Mouse (Mus musculus) forebrain, postnatal 0 days (tissue): ENCODE results near the gene Mtx1. TPM values are rescaled to one million over a fixed set of nuclear protein-coding genes. Genes with fewer than 3 reads are reported as not detected.

Experiments used
- ATAC-seq: fragments of 200-750 bp; cut with Nextera tagmentation; 2 replicates; pipeline ENCODE4 v1.8.0; 2017; ENCODE audit warnings: mild to moderate bottlenecking, moderate library complexity
- DNase-seq: peaks from one replicate; pipeline ENCODE4 v3.0.0-alpha.2; 2015
- H3K27ac ChIP-seq: fragments of 300-500 bp; sonication (generic); 2 replicates; pipeline ENCODE4 v1.5.1; 2014; ENCODE audit warnings: low read depth, mild to moderate bottlenecking, antibody characterized with exemption, low read length, moderate library complexity, mixed read lengths
- H3K27me3 ChIP-seq: fragments of 300-500 bp; sonication (generic); 2 replicates; pipeline ENCODE4 v1.6.1; 2014; ENCODE audit warnings: mild to moderate bottlenecking, low read length, mixed read lengths; ENCODE audit not compliant: insufficient read depth
- H3K36me3 ChIP-seq: fragments of 300-500 bp; sonication (generic); 2 replicates; pipeline ENCODE4 v1.6.1; 2014; ENCODE audit warnings: mild to moderate bottlenecking, moderate library complexity; ENCODE audit not compliant: insufficient read depth
- H3K4me1 ChIP-seq: fragments of 300-500 bp; sonication (generic); 2 replicates; pipeline ENCODE4 v1.6.1; 2014; ENCODE audit warnings: antibody characterized with exemption; ENCODE audit not compliant: insufficient read depth
- H3K4me2 ChIP-seq: fragments of 300-500 bp; sonication (generic); 2 replicates; pipeline ENCODE4 v1.6.1; 2014; ENCODE audit warnings: low read depth, mild to moderate bottlenecking, moderate library complexity
- H3K4me3 ChIP-seq: fragments of 300-500 bp; sonication (generic); 2 replicates; pipeline ENCODE4 v1.5.1; 2014; ENCODE audit warnings: low read depth, low read length, mixed read lengths
- H3K9ac ChIP-seq: fragments of 300-500 bp; sonication (generic); 2 replicates; pipeline ENCODE4 v1.6.1; 2014; ENCODE audit warnings: mild to moderate bottlenecking
- H3K9me3 ChIP-seq: fragments of 300-500 bp; sonication (generic); 2 replicates; pipeline ENCODE4 v1.6.1; 2016; ENCODE audit warnings: low read length
- CTCF ChIP-seq: sonication (generic); IDR thresholded peaks from 2 replicates; pipeline ENCODE4 v1.5.1; 2016; ENCODE audit warnings: antibody characterized with exemption, control low read depth, low read depth
- WGBS: fragments of 180-500 bp; shearing (Covaris S2); extraction: QIAGEN DNeasy Blood & Tissue Kit; methylation state at CpG from one replicate; pipeline ENCODE4 v1.1.7; 2014; 5-methylcytosine and 5-hydroxymethylcytosine counted together
- polyA plus RNA-seq: library from polyadenylated mRNA; unstranded; fragments of >200 nt; fragmentation: Nextera tagmentation; extraction: Ambion mirVana; gene quantifications from 2 replicates; pipeline ENCODE4 v1.2.1, GENCODE M21; 2015
- total RNA-seq: library from RNA; depleted of rRNA; stranded (reverse); fragments of >200 nt; gene quantifications from 2 replicates; pipeline ENCODE4 v1.2.3, GENCODE M21; 2014

Gene Mtx1
- total and polyA plus RNA-seq, 2 experiments from 2014 or later, result 167 to 199 TPM

- 0% methylated on average over 6 of the region's 6 CpGs for WGBS
- Histone ChIP-seq H3K27ac (peak overlapping the region; percentile 97), H3K4me2 (peak overlapping the region; percentile 84), H3K9me3 (no peaks in the 10 kb centered on the region), H3K27me3 (no peaks in the 10 kb centered on the region), H3K36me3 (peaks cover 11% of the 10 kb centered on the region; the same call in 1 of the 2 replicates), H3K9ac (peak overlapping the region; percentile 86), H3K4me1 (peaks cover 8% of the 10 kb centered on the region), H3K4me3 (peak overlapping the region; percentile 79)
- ATAC-seq (peak; percentile 59), DNase-seq (peak; percentile 95)
- peak; percentile 96 for TF ChIP-seq CTCF
These were observed 11.0 kb downstream of the Mtx1 start for GRCm38 (mm10) chr3:89215853-89216252.

GRCm38 (mm10) chr3:89214681-89215411, 12.0 kb downstream of the Mtx1 start, which contains the start of gene Thbs3:
TSS of gene Thbs3 (plus strand) at chr3:89215180.
- no peak for TF ChIP-seq CTCF
- ATAC-seq (peak; percentile 10; the same call in 1 of the 2 replicates), DNase-seq (peak; percentile 78)
- under 1% methylated on average over 18 of the region's 19 CpGs for WGBS
- no peaks in the 10 kb centered on the region for H3K27me3 ChIP-seq
- H3K9me3 ChIP-seq, result no peaks in the 10 kb centered on the region
- H3K27ac ChIP-seq, result peak within 1 kb of the TSS; percentile 97
- peaks cover 8% of the 10 kb centered on the region for H3K4me1 ChIP-seq
- H3K4me3 ChIP-seq, result peak within 1 kb of the TSS; percentile 79
- peak within 1 kb of the TSS; percentile 86 for H3K9ac ChIP-seq
- H3K36me3 ChIP-seq, result peaks cover 10% of the 10 kb centered on the region
- H3K4me2 ChIP-seq, result peak within 1 kb of the TSS; percentile 84

- no peaks in the 10 kb centered on the region for H3K9me3 ChIP-seq
- peak; percentile 89 for ATAC-seq
- H3K27me3 ChIP-seq, result no peaks in the 10 kb centered on the region
- H3K36me3 ChIP-seq, result peaks cover 16% of the 10 kb centered on the region
- WGBS, result 2% methylated on average over 68 of the region's 69 CpGs
- peak; percentile 94 for DNase-seq
- peaks cover 8% of the 10 kb centered on the region for H3K4me1 ChIP-seq
- TF ChIP-seq CTCF, result no peak
- peak overlapping the region; percentile 97 for H3K27ac ChIP-seq
- H3K4me2 ChIP-seq, result peak overlapping the region; percentile 84
- peak overlapping the region; percentile 86 for H3K9ac ChIP-seq
- H3K4me3 ChIP-seq, result peak overlapping the region; percentile 79
These were observed 12.9 kb downstream of the Mtx1 start for GRCm38 (mm10) chr3:89213803-89214530.

- H3K9me3 ChIP-seq, result no peaks in the 10 kb centered on the region
- ATAC-seq (no peak), DNase-seq (no peak)
- H3K4me2 ChIP-seq, result no peak overlapping the region
- no peaks in the 10 kb centered on the region for H3K27me3 ChIP-seq
- no peak overlapping the region for H3K4me3 ChIP-seq
- peaks cover 41% of the 10 kb centered on the region for H3K36me3 ChIP-seq
- TF ChIP-seq CTCF, result no peak
- H3K4me1 ChIP-seq, result peaks cover 8% of the 10 kb centered on the region
- H3K9ac ChIP-seq, result no peak overlapping the region
- 85% methylated on average over 7 of the region's 7 CpGs for WGBS
- H3K27ac ChIP-seq, result no peak overlapping the region
These were observed 16.2 kb downstream of the Mtx1 start for GRCm38 (mm10) chr3:89210731-89211130.

- no peak overlapping the region for H3K4me2 ChIP-seq
- H3K27me3 ChIP-seq, result no peaks in the 10 kb centered on the region
- DNase-seq (no peak), ATAC-seq (no peak)
- no peaks in the 10 kb centered on the region for H3K9me3 ChIP-seq
- peaks cover 42% of the 10 kb centered on the region for H3K36me3 ChIP-seq
- no peak overlapping the region for H3K9ac ChIP-seq
- H3K27ac ChIP-seq, result no peak overlapping the region
- WGBS, result 83% methylated on average over 13 of the region's 13 CpGs
- H3K4me1 ChIP-seq, result peaks cover 8% of the 10 kb centered on the region
- no peak overlapping the region for H3K4me3 ChIP-seq
- no peak for TF ChIP-seq CTCF
These were observed 16.7 kb downstream of the Mtx1 start for GRCm38 (mm10) chr3:89210162-89210561.

GRCm38 (mm10) chr3:89209731-89210130, 17.2 kb downstream of the Mtx1 start:
- Histone ChIP-seq H3K4me3 (no peak overlapping the region), H3K9me3 (no peaks in the 10 kb centered on the region), H3K4me2 (no peak overlapping the region), H3K36me3 (peaks cover 45% of the 10 kb centered on the region), H3K9ac (no peak overlapping the region), H3K4me1 (peaks cover 8% of the 10 kb centered on the region), H3K27me3 (no peaks in the 10 kb centered on the region), H3K27ac (no peak overlapping the region)
- no peak for DNase-seq
- 87% methylated on average over 7 of the region's 7 CpGs for WGBS
- ATAC-seq, result no peak
- no peak for TF ChIP-seq CTCF

- Histone ChIP-seq H3K27me3 (no peaks in the 10 kb centered on the region), H3K4me2 (no peak overlapping the region), H3K4me3 (no peak overlapping the region), H3K9me3 (no peaks in the 10 kb centered on the region), H3K9ac (no peak overlapping the region), H3K4me1 (peaks cover 8% of the 10 kb centered on the region), H3K27ac (no peak overlapping the region), H3K36me3 (peaks cover 52% of the 10 kb centered on the region)
- no peak for DNase-seq
- ATAC-seq, result no peak
- 83% methylated on average over 6 of the region's 6 CpGs for WGBS
- TF ChIP-seq CTCF, result no peak
These were observed 18.2 kb downstream of the Mtx1 start for GRCm38 (mm10) chr3:89208736-89209135.
